Mouse (Mus musculus) ovary, postnatal 14 days (tissue): ENCODE data around the gene Mydgf.

ENCODE experiments used
- DNase-seq: peaks from one replicate; pipeline ENCODE4 v3.0.0; 2022; ENCODE audit warnings: low spot score

Mydgf gene

DNA sequence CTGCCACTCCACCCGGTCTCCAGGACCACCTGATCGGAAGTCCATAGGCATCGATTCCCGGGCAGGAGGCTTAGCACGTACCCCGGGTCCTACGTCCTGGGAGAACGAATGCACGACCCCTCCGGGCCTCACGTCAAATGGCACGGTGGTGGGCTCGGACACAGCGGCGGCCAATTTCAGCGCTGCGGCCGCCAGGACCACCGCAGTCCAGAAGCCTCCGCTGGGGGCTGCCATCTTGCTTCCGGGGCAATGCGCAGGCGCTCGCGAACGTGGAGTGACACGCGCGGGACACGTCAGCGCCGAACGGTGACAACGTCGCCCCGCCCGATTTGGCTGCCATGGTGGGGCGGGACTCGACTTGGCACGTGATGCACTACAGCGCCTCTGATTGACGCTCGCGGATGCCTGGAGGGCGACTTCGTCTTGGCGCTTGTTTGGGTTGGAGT, at the start of gene Mydgf:
TSS of gene Mydgf (minus strand) at position 263 of the 446 bp plus-strand sequence.
- DNase-seq: peak; percentile 94

- no peak for DNase-seq
These were observed 49.7 kb upstream of the Mydgf start for GRCm38 (mm10) chr17:56233389-56233788.

DNA sequence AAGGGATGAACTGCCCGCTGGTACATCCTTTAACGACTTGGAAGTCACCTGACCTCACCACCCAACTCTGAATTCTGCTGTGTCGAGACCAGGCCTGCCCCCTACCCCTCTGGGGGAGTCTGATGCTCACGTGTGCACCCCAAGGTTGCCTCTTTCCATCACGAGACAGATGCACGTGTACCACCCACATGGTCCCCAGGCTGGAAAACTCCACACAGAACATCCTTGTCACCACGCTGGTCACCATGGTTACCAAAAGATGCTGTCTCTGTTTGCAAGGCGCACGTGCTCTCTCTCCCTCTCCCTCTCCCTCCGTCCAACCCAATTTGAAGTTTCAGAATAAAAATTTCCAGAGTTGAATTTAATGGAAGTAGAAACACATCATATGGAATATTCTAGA, 46.2 kb upstream of the Mydgf start:
- no peak for DNase-seq

DNA sequence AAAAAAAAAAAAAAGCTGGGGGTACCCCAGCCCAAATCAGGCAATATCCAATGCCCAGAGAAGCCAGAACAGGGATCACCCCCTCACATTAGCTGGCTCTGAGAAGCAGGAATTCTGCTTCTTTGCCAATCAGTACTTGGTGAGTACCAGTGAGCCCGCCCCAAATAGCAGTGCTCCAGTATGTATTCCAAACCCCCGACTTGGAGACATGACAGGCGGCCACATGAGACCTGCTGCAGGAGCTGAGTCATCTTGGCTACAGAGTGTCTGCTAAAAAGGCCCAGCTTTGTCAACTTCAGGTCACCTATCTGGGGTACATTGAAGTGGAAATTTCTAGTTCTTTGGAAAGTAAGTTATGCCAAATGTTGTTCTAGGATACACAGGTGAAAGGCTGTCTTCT, 42.8 kb upstream of the Mydgf start:
- no peak for DNase-seq

- no peak for DNase-seq
These were observed 41.2 kb upstream of the Mydgf start for GRCm38 (mm10) chr17:56224916-56225315.

- no peak for DNase-seq
These were observed 36.1 kb upstream of the Mydgf start for GRCm38 (mm10) chr17:56219805-56220204.

DNA sequence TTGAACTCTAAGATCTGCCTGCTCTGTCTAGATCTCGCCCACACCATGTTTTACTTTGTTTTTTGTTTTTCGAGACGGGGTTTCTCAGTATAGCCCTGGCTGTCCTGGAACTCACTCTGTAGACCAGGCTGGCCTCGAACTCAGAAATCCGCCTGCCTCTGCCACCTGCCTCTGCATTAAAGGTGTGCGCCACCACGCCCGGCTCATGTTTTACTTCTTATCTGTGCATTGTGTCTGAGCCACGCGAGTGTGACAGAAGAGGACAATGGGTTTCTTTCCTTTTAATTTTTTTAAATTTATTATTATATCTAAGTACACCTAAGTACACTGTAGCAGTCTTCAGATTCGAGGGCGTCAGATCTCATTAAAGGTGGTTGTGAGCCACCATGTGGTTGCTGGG, 35.5 kb upstream of the Mydgf start:
- DNase-seq: no peak

DNA sequence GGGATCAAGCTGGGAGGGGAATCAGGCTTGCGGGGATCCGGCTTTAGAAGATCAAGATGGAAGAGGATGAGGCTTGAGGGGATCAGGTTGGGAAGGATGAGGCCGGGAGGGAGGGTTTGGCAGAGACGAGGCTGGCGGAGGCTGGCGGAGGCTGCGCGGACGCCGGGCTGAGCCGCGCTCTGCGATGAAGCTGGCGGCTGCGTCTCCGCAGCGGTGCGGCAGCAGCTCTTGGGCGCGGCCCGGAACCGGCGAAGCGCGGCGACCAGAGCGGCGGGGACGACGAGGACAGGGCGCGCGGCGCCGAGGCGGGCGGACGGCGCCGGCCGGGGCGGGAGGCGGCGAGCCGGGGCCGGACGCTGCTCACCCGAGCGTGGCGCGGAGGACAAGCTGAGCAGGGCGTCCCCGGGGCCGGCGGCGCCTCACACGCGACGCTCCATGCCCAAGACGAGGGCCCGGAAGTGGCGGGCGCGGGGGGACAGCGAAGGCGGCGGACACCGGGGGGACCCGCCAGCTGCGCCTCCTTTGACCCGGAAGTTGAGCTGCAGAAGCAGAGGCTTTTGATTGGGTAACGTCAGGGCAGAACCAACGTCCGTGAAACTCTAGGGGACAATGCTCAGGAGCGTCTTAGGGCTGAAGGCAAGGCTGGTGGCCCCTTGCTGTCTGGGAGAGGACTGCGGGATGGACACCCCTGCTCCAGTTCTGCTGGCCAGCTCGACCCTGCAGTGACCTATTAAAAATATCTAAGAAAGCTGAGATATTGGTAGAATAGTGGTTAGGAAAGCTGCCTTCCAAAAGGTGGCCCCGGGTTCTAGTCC, 34.9 kb upstream of the Mydgf start, which contains the start of gene Dpp9:
TSS of gene Dpp9 (minus strand) at position 529 of the 815 bp plus-strand sequence.
- peak; percentile 76 for DNase-seq

DNA sequence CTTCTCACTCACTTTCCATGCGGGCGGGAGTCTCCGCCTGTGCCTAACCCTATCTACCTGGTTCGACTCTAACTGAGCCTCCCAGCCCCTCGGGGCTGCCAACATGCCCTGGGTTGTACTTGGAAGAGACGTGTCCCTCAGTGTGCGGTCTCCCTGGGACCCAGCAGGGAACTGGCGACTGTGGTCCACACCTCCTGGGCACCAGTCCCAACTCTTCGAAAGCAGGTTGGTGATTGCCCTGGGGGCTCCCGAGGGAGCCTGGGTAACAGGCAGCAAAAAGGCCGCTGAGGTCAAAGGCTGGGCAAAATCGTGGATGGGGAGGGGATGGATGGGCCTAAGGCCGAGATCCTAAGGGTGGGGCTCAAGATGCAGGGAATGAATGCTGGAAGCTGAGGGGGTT, 34.0 kb upstream of the Mydgf start:
- DNase-seq: no peak

GRCm38 (mm10) chr17:56214229-56214628, 30.5 kb upstream of the Mydgf start:
- DNase-seq: no peak

GRCm38 (mm10) chr17:56212676-56213075, 29.0 kb upstream of the Mydgf start:
- no peak for DNase-seq

GRCm38 (mm10) chr17:56211090-56211489, 27.4 kb upstream of the Mydgf start:
- DNase-seq: no peak

GRCm38 (mm10) chr17:56208821-56209220, 25.1 kb upstream of the Mydgf start:
- DNase-seq: no peak

- no peak for DNase-seq
These were observed 24.3 kb upstream of the Mydgf start for GRCm38 (mm10) chr17:56207963-56208530.

DNA sequence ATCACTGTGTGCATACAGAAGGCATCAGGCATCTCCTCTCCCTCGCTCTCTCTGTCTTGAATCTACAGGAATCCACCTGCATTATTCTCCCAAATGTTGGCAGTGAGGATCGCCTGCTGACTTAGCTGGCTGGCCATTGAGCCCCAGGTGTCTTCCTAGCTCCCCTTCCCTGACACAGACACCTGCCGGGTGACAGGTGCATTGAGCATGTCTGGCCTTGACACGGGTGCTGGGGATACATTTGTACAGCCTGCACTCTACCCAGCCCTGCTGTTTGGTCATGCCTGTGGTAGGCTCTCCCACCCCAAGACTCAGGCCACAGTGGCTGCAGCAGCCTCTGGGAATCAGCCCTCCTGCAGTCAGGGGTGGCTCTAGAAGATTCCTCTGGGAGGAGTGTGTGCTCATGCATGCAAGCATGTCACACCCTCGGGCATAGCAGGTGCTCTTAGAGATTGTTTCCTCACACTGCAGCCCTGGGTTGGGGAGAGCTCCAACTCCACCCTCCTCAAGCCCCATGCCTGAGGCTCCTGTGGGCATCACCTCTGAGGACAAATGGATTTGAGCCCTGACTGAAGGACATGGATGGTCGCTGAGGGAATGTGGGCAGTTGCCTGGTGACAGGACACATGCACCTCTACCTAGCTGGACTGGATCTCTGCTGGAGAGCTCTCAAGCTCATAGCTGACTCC, 23.4 kb upstream of the Mydgf start:
- no peak for DNase-seq

- DNase-seq: no peak
These were observed 22.7 kb upstream of the Mydgf start for GRCm38 (mm10) chr17:56206276-56206884.

GRCm38 (mm10) chr17:56203729-56204128, 20.0 kb upstream of the Mydgf start:
- no peak for DNase-seq

DNA sequence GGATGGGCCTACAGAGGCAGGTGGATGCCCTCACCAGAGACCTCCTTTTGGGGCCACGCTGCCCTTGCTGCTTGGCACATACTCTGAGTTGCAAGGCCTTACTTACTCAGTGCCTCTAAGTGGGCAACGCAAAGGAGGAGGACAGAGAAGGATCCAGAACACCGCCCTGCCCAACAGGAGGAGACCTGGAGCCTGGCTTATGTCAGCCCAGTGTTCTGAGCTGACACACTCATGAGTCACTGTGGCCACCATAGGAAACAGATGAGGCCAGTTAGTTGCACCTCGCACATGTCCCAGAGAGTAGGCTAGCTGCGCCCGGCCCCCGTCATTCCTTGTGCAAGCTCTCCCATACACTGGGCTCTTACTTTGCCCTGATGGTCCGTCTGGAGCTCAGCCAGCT, 18.8 kb upstream of the Mydgf start:
- DNase-seq: no peak

- no peak for DNase-seq
These were observed 17.9 kb upstream of the Mydgf start for GRCm38 (mm10) chr17:56201642-56202041.

- no peak for DNase-seq
These were observed 16.9 kb upstream of the Mydgf start for GRCm38 (mm10) chr17:56200586-56200985.

GRCm38 (mm10) chr17:56196860-56197259, 13.1 kb upstream of the Mydgf start:
- no peak for DNase-seq

DNA sequence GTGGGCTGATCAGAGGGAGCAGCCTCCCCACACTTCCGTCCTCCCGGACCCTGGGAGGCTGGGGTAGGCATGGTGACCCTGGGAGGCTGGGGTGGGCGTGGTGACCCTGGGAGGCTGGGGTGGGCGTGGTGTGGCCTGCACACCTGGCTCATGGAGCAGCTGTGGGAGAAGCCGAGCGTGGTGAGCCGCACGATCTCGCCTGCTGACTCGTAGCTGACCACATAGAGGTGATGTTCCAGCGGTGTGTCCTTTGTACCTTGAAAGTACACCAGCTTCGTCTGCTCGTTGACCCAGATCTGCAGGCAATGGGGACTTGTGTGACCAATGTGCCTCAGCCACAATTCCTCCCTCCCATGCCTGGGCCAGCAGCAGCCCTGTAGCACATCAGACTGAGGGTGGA, 11.0 kb upstream of the Mydgf start:
- no peak for DNase-seq

DNA sequence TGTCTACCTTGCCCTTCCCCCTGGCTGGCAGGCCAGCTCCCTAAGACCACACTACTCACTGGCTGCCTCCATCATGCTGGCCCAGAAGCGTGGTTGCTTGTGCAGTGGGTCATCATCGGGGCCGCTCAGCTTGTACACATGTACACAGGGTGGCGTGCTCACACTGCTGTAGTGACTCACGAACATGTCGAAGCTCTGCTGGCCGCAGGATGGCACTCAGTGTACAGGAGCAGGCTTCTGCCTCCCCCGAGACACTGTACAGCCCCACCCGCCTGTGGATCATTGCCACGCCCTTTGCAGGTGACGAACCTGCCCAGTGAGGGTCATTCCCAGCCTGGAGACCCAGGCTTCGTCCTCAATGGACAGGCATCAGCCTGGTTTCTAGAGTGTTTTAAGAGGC, 10.6 kb upstream of the Mydgf start:
- no peak for DNase-seq
